Mouse (Mus musculus): Measurements from ENCODE around the gene Rffl. TPM values are rescaled to one million over a fixed set of nuclear protein-coding genes. Genes with fewer than 3 reads are reported as not detected.

Gene Rffl
- polyA plus RNA-seq, 1 experiment from 2014 or later, result 4.7 TPM

DNA sequence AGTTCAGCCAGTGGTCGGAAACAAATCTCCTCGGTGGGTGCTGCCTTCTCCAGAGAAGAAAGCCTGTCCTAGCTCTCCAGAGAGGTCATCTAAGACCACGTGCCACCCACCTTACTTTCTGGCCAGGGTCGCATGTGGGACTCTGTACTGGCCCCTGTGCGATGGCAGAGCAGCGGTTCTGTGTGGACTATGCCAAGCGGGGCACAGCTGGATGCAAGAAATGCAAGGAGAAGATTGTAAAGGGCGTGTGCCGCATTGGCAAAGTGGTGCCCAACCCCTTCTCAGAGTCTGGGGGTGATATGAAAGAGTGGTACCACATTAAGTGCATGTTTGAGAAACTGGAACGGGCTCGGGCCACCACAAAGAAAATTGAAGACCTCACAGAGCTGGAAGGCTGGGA is 87.6 kb downstream of the Rffl start:
- Histone ChIP-seq H3K4me2 (no peak overlapping the region), H3K4me3 (no peak overlapping the region), H3K9ac (no peak overlapping the region), H3K27me3 (no peaks in the 10 kb centered on the region), H3K9me3 (no peaks in the 10 kb centered on the region), H3K27ac (no peak overlapping the region), H3K36me3 (peaks cover 49% of the 10 kb centered on the region), H3K4me1 (replicated peaks) (peaks cover 26% of the 10 kb centered on the region)
- no peak for ATAC-seq (ENCODE audit: low FRiP score)
- 94% methylated on average over 11 of the region's 11 CpGs for WGBS

DNA sequence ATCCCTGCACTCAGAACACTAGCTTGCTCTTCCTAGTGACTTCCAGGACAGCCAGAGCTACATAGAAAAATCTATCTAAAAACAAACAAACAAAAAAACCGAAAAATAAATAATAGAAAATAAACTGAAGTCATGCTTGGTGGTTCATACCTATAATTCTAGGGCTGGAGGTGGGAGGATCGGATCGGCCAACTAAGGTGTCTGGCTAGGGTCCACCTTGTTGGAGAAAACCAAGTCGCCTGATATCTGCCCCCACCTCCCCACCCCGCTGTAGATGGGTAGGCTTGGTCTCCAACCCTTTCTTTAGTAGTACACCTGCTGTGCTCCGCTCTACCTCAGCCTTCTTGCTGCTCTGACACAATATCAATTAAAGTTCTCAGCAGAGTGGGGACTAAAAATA is 88.8 kb downstream of the Rffl start:
- WGBS, result 46% methylated on average over 6 of the region's 6 CpGs
- H3K36me3 ChIP-seq, result peaks cover 38% of the 10 kb centered on the region
- no peaks in the 10 kb centered on the region for H3K9me3 ChIP-seq
- H3K27ac ChIP-seq, result 0 out of 2 replicates have a peak overlapping the region, but pooled peaks have one; percentile 98
- H3K4me1 ChIP-seq (replicated peaks), result peaks cover 26% of the 10 kb centered on the region
- H3K27me3 ChIP-seq, result no peaks in the 10 kb centered on the region
- H3K9ac ChIP-seq, result peak overlapping the region; percentile 96
- H3K4me2 ChIP-seq, result peak overlapping the region; percentile 67
- no peak for ATAC-seq (ENCODE audit: low FRiP score)
- H3K4me3 ChIP-seq, result peak overlapping the region; percentile 86

DNA sequence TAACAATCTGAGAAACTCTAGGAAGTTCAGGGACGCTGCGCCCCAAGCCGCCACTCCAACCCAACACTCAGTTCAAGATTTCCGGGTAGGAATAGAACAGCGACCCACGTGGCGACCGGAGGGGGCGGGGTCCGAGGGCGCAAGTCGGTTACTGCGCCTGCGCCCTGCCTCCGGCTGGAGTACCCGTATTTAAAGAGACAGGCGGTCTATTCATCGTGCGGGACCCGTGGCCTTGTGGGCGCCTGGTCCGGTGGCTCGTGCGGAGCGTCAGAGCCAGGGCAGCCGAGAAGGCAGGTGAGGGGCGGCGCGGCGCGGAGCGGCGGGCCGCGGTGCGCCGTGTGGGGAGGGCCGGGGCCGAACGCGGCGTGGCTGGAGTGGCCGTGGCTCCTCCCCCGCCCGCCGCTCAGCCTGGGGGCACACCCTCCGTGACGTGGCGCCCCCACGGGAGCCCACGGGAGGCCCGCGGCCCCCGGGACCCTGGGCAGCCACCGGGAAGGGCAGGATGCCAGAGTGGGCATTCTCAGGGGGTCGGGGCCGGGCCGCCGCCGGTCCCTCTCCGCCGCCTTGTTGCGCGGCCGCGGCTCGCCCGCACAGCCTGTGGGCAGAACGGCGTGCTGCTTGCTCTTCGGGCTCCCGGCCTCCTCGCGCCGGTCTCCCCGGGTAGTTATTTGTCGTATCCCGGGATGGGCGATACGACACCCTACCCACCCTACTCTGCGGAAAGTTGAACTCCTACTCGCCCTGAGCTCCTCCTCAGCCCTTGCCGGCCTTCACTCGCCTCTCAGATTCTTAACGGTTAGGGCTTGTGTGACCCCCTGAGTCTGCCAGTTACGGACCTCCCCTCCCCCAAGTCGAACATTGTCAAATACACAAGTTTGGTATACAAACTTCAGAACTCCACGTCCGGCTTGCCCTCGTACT is 89.8 kb downstream of the Rffl start, which contains the start of gene Lig3:
Lig3 (plus strand) TSS at position 126 of the 921 bp plus-strand sequence.
- peak; percentile 97 for ATAC-seq (ENCODE audit: low FRiP score)
- Histone ChIP-seq H3K36me3 (peaks cover 28% of the 10 kb centered on the region), H3K4me3 (peak within 1 kb of the TSS; percentile 86), H3K4me1 (replicated peaks) (peaks cover 26% of the 10 kb centered on the region), H3K9ac (peak within 1 kb of the TSS; percentile 96), H3K27me3 (no peaks in the 10 kb centered on the region), H3K4me2 (peak within 1 kb of the TSS; percentile 71), H3K9me3 (no peaks in the 10 kb centered on the region), H3K27ac (peak within 1 kb of the TSS; percentile 98)
- WGBS, result under 1% methylated on average over 74 of the region's 90 CpGs

DNA sequence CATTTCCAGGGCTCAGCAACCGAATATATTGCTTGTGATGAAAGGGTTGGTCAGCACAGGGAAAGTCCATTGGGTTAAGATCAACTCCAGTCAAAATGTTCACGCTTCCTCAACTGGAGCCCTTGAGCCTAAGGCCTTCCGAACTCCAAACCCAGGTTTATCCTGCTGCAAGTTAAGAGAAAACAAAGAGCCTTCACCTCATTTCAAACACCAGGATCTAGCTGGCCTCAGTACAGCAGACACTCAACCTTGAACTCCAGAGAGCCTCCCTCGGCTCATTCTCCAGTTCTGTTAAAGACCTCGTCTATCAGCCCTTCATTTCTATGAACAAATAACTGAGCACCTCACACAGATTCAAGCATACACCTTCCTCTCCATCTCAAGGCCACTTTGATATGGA is 90.9 kb downstream of the Rffl start:
- H3K4me3 ChIP-seq, result peak overlapping the region; percentile 86
- H3K27me3 ChIP-seq, result no peaks in the 10 kb centered on the region
- peaks cover 18% of the 10 kb centered on the region for H3K36me3 ChIP-seq
- no peaks in the 10 kb centered on the region for H3K9me3 ChIP-seq
- peak overlapping the region; percentile 96 for H3K9ac ChIP-seq
- ATAC-seq (ENCODE audit: low FRiP score), result no peak
- H3K4me2 ChIP-seq, result peak overlapping the region; percentile 71
- peaks cover 26% of the 10 kb centered on the region for H3K4me1 ChIP-seq (replicated peaks)
- H3K27ac ChIP-seq, result no peak overlapping the region
- WGBS, result 66% methylated on average over 5 of the region's 5 CpGs

DNA sequence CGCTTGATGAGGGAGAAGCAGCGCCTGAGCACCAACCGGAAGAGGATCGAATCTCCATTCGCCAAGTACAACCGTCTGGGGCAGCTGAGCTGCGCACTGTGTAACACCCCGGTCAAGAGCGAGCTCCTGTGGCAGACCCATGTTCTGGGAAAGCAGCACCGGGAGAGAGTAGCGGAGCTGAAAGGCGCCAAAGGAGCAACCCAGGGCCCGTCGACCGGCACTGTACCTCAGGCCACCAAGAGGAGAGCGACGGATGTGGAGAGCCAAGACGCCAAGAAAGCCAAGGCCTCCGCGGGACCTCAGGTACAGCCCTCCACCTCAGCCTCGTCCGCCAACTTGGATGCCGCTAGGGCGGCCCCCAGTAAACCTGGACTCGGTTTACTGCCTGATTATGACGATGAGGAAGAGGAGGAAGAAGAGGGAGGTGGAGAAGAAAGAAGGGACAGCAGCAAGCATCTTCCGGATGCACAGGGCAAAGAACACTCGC is 106.5 kb downstream of the Rffl start:
- H3K36me3 ChIP-seq, result peaks cover 11% of the 10 kb centered on the region
- H3K27me3 ChIP-seq, result 0 out of 2 replicates have a peak, but pooled peaks cover 2% of the 10 kb centered on the region
- peak; percentile 87 for ATAC-seq (ENCODE audit: low FRiP score)
- WGBS, result under 1% methylated on average over 28 of the region's 28 CpGs
- peak overlapping the region; percentile 97 for H3K4me2 ChIP-seq
- H3K4me1 ChIP-seq (replicated peaks), result peaks cover 27% of the 10 kb centered on the region
- H3K27ac ChIP-seq, result peak overlapping the region; percentile 93
- H3K9ac ChIP-seq, result peak overlapping the region; percentile 93
- peak overlapping the region; percentile 96 for H3K4me3 ChIP-seq
- 0 out of 2 replicates have a peak, but pooled peaks cover 6% of the 10 kb centered on the region for H3K9me3 ChIP-seq

DNA sequence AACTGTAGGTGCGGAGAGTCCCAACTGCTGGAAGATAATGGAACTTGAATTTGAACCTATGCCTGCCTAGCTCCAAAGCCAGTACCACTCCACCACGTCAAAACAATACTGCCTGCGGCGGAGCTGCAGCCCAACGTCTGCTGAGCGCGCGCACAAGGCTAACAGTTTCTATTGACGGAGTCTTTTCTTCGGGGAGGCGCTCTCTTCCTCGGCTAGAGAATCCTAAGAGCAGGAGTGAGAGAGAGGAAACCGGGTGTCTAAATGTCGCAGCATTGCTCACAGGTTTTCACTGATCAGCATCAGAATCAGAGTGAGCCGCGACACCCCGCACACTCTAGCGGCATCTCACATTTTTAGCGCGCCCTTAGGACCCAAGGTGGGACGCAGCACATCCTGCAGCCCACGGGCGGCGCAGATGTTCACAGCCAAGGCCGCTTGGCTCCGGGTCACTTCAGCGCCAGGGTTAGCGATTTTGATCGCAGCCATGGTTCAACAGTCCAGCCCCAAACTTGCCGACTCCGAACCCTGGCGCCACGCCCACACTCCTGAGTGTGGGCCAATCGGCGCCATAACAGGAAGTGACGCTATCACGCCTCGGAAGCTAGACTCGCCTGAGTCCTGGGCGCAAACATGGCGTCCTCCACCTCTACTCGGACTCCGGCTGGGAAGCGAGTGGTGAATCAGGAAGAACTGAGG is 107.1 kb downstream of the Rffl start, which contains the start of the genes Cct6b and Zfp830:
Cct6b (minus strand) TSS at position 580 of the 696 bp plus-strand sequence.
Zfp830 (plus strand) TSS at position 604 of the 696 bp plus-strand sequence.
- H3K9me3 ChIP-seq, result 0 out of 2 replicates have a peak, but pooled peaks cover 6% of the 10 kb centered on the region
- under 1% methylated on average over 44 of the region's 44 CpGs for WGBS
- peak; percentile 99 for ATAC-seq (ENCODE audit: low FRiP score)
- H3K4me2 ChIP-seq, result peak within 1 kb of the TSS; percentile 97
- peaks cover 6% of the 10 kb centered on the region; the same call in 1 of the 2 replicates for H3K36me3 ChIP-seq
- H3K27ac ChIP-seq, result peak within 1 kb of the TSS; percentile 93
- 0 out of 2 replicates have a peak, but pooled peaks cover 2% of the 10 kb centered on the region for H3K27me3 ChIP-seq
- peak within 1 kb of the TSS; percentile 96 for H3K4me3 ChIP-seq
- H3K9ac ChIP-seq, result peak within 1 kb of the TSS; percentile 93
- H3K4me1 ChIP-seq (replicated peaks), result peaks cover 27% of the 10 kb centered on the region

DNA sequence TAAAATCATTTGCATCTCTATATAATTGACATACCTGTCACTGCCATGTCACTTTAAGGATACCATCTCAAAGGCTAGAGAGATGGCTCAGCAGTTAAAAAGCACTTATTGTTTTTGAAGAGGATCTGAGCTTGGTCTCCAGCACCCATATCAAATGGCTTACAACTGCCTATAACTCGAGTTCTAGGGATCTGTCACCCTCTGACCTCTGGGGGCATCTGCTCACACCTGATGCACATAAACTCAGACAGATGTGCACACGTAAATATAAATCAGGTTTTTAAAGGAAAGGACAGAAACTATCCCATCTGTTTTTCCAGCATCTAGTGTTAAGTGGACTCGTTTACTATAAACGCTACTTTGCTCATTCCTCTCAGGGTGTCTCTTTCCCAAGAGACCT is 107.7 kb downstream of the Rffl start:
- no peak for ATAC-seq (ENCODE audit: low FRiP score)
- 12% methylated on average over 4 of the region's 4 CpGs for WGBS
- H3K4me1 ChIP-seq (replicated peaks), result peaks cover 27% of the 10 kb centered on the region
- H3K27ac ChIP-seq, result peak overlapping the region; percentile 93
- peak overlapping the region; percentile 96 for H3K4me3 ChIP-seq
- H3K27me3 ChIP-seq, result 0 out of 2 replicates have a peak, but pooled peaks cover 2% of the 10 kb centered on the region
- H3K9ac ChIP-seq, result peak overlapping the region; percentile 93
- H3K36me3 ChIP-seq, result no peaks in the 10 kb centered on the region
- H3K9me3 ChIP-seq, result 0 out of 2 replicates have a peak, but pooled peaks cover 6% of the 10 kb centered on the region
- peak overlapping the region; percentile 97 for H3K4me2 ChIP-seq

DNA sequence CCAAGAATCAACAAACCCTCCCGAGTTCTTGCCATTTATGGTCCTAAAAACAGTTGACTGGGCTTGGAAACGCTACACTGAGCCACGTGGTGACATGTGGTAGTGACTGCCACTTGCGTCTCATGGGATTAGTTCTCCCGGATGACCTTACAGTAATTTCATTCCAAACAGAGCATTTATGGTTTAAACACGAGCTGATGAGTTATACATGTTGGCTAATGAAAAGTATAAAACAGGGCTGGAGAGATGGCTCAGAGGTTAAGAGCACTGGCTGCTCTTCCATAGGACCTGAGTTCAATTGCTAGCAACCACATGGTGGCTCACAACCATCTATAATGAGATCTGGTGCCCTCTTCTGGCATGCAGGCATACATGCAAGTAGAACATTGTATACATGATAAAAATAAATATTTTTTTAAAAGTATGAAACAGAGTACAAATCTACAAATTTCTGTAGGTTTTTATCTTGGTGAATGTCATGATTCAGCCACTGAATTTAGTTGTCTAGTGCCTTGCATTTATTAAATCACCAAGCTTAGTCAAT is 108.7 kb downstream of the Rffl start:
- WGBS, result 86% methylated on average over 6 of the region's 6 CpGs
- H3K4me3 ChIP-seq, result no peak overlapping the region
- 0 out of 2 replicates have a peak, but pooled peaks cover 2% of the 10 kb centered on the region for H3K27me3 ChIP-seq
- H3K36me3 ChIP-seq, result no peaks in the 10 kb centered on the region
- no peak for ATAC-seq (ENCODE audit: low FRiP score)
- peaks cover 27% of the 10 kb centered on the region for H3K4me1 ChIP-seq (replicated peaks)
- H3K9me3 ChIP-seq, result 0 out of 2 replicates have a peak, but pooled peaks cover 6% of the 10 kb centered on the region
- H3K4me2 ChIP-seq, result no peak overlapping the region
- no peak overlapping the region for H3K27ac ChIP-seq
- H3K9ac ChIP-seq, result no peak overlapping the region

DNA sequence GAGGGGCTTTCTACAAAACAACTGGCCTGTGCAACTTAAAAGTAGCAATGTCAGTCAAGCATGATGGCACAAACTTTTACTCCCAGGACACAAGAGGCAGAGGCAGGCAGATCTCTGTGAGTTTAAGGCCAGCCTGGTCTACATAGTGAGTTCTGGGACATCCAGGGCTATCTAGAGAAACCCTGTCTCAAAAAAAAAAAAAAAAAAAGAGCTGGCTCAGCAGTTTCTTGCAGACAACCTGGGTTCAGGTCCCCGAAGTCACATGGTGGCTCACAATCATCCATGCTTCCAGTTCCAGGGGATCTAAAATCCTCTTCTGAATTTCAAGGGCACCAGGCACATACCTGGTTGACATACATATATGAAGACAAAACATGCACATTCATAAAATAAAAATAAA is 115.1 kb downstream of the Rffl start:
- Histone ChIP-seq H3K4me2 (no peak overlapping the region), H3K36me3 (no peaks in the 10 kb centered on the region), H3K4me1 (replicated peaks) (no peaks in the 10 kb centered on the region), H3K27me3 (no peaks in the 10 kb centered on the region), H3K9me3 (no peaks in the 10 kb centered on the region), H3K27ac (no peak overlapping the region), H3K9ac (no peak overlapping the region), H3K4me3 (no peak overlapping the region)
- no peak for ATAC-seq (ENCODE audit: low FRiP score)
- 81% methylated on average over 1 of the region's 1 CpGs for WGBS
